Mouse (Mus musculus) kidney, embryonic 15.5 days (tissue): ENCODE data around the gene Gm28043. TPM values are rescaled to one million over a fixed set of nuclear protein-coding genes. Genes with fewer than 3 reads are reported as not detected.
"Not testable (repeated sequence)": the region's sequence is repeated elsewhere in the genome, so short reads cannot be mapped to it uniquely, and the experiment has no call there.

Experiments used
- ATAC-seq: fragments of 200-750 bp; cut with Nextera tagmentation; replicated peaks from 2 replicates; pipeline ENCODE4 v1.8.0; 2017; ENCODE audit warnings: moderate TSS enrichment; ENCODE audit not compliant: low FRiP score
- H3K27ac ChIP-seq: fragments of 300-500 bp; sonication (generic); 2 replicates; pipeline ENCODE4 v1.5.1; 2015; ENCODE audit warnings: mild to moderate bottlenecking, inconsistent platforms
- H3K27me3 ChIP-seq: fragments of 300-500 bp; sonication (generic); 2 replicates; pipeline ENCODE4 v1.6.1; 2015; ENCODE audit warnings: inconsistent platforms
- H3K36me3 ChIP-seq: fragments of 300-500 bp; sonication (generic); 2 replicates; pipeline ENCODE4 v1.6.1; 2015; ENCODE audit warnings: inconsistent platforms
- H3K4me1 ChIP-seq: fragments of 300-500 bp; sonication (generic); 2 replicates; pipeline ENCODE4 v1.6.1; 2015; ENCODE audit warnings: inconsistent platforms
- H3K4me2 ChIP-seq: fragments of 300-500 bp; sonication (generic); 2 replicates; pipeline ENCODE4 v1.6.1; 2015; ENCODE audit warnings: moderate library complexity, mild to moderate bottlenecking, inconsistent platforms
- H3K4me3 ChIP-seq: fragments of 300-500 bp; sonication (generic); replicated peaks from 2 replicates; pipeline ENCODE4 v1.5.1; 2015; ENCODE audit warnings: mild to moderate bottlenecking, inconsistent platforms
- H3K9ac ChIP-seq: fragments of 300-500 bp; sonication (generic); 2 replicates; pipeline ENCODE4 v1.6.1; 2015; ENCODE audit warnings: mild to moderate bottlenecking, inconsistent platforms
- H3K9me3 ChIP-seq: fragments of 300-500 bp; sonication (generic); replicated peaks from 2 replicates; pipeline ENCODE4 v1.6.1; 2016; ENCODE audit warnings: inconsistent platforms
- WGBS: fragments of 180-500 bp; shearing (Covaris S2); methylation state at CpG from one replicate; pipeline ENCODE4 v1.1.7; 2015; ENCODE audit warnings: mixed read lengths; 5-methylcytosine and 5-hydroxymethylcytosine counted together
- polyA plus RNA-seq: library from polyadenylated mRNA; unstranded; fragments of >200 nt; fragmentation: Nextera tagmentation; extraction: Ambion mirVana; gene quantifications from 2 replicates; pipeline ENCODE4 v1.2.1, GENCODE M21; 2015

Gene Gm28043
- polyA plus RNA-seq, 1 experiment from 2014 or later, result 2.8 TPM

DNA sequence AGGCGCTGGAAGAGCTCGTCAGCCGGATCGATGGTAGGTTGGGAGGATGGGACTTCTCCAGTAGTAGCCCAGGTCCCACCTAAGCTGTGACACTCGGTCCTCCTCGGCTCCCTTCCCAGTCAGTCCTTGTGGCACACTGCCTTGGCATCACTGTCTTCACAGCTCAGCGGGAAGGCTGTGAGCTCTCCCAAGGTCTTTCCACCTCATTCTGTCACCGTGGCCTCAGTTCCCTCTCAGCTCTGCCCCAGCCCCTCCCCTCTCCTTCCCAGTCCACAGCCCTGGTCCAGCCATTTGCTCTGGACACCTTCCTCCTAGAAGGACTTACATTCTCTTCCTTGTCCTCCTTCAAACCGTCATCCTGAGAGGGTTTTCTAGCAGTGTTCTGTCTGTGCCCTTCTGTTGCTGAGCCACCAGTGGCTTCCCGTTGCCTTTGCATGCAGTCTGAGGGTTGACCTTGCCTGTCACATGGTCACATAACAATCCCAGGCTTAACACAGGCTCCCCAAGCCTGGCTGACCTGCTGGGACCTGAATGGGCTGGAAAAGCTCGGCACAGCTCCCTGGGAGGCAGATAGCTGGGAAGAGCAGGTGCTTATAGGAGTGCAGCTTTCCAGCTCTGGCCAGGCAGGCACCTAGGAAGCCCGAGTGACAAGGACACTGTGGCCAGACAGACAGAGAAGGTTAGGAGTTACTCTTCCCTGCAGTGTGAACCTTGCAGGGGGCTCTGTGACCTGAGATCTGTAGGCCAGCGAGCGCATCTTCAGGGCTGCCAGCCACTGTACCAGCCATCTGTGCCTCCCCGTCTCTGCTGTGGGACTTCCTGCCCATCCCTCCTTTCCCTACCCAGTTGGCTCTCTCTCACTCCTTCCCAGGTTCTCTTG lies 18.5 kb upstream of the Gm28043 start:
- no peak overlapping the region for H3K27ac ChIP-seq
- H3K4me3 ChIP-seq, result no peak overlapping the region
- 0 out of 2 replicates have a peak, but pooled peaks cover 4% of the 10 kb centered on the region for H3K4me1 ChIP-seq
- no peaks in the 10 kb centered on the region for H3K9me3 ChIP-seq
- no peak overlapping the region for H3K4me2 ChIP-seq
- no peak for ATAC-seq
- H3K9ac ChIP-seq, result no peak overlapping the region
- peaks cover 55% of the 10 kb centered on the region for H3K36me3 ChIP-seq
- 79% methylated on average over 15 of the region's 15 CpGs for WGBS
- no peaks in the 10 kb centered on the region for H3K27me3 ChIP-seq

DNA sequence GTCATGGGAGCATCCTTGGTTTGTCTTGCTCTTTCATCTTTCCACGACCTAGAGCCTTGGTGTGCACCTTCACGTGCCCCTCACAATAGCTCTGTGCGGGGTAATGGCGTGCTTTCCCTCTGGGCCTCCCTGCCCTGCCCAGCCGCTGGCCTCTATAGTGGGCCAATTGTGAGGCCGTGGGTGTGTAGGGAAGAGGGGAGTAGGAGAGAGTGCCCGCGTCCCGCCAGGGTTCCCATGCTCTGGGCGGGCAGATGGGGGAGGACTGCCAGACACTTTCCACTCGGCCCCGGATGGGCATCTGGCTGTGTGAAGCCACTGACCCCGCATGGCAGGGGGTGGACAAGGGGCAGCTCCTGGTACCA lies 17.9 kb upstream of the Gm28043 start:
- Histone ChIP-seq H3K9ac (no peak overlapping the region), H3K4me1 (0 out of 2 replicates have a peak, but pooled peaks cover 4% of the 10 kb centered on the region), H3K9me3 (no peaks in the 10 kb centered on the region), H3K36me3 (peaks cover 58% of the 10 kb centered on the region), H3K4me3 (no peak overlapping the region), H3K27me3 (no peaks in the 10 kb centered on the region), H3K27ac (no peak overlapping the region), H3K4me2 (no peak overlapping the region)
- WGBS, result 78% methylated on average over 13 of the region's 13 CpGs
- ATAC-seq, result no peak

DNA sequence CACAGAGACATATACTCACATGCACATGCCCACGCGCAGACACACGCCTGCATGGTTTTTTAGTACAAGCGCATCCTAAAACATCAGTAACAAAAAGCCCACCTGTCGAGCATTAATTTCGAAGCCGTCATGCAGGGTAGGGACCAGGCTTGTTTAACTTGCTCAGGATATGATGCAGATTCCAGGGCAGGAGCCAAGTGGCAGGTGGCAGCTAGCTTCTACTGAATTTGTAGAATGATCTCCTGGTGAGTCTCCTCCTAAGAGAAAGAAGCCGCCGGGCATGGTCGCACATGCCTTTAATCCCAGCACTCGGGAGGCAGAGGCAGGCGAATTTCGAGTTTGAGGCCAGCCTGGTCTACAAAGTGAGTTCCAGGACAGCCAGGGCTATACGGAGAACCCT lies 15.6 kb upstream of the Gm28043 start:
- ATAC-seq, result no peak
- Histone ChIP-seq H3K36me3 (peaks cover 72% of the 10 kb centered on the region), H3K4me3 (no peak overlapping the region), H3K9me3 (no peaks in the 10 kb centered on the region), H3K9ac (no peak overlapping the region), H3K27ac (no peak overlapping the region), H3K4me2 (no peak overlapping the region), H3K27me3 (no peaks in the 10 kb centered on the region), H3K4me1 (0 out of 2 replicates have a peak, but pooled peaks cover 4% of the 10 kb centered on the region)
- 95% methylated on average over 14 of the region's 14 CpGs for WGBS

DNA sequence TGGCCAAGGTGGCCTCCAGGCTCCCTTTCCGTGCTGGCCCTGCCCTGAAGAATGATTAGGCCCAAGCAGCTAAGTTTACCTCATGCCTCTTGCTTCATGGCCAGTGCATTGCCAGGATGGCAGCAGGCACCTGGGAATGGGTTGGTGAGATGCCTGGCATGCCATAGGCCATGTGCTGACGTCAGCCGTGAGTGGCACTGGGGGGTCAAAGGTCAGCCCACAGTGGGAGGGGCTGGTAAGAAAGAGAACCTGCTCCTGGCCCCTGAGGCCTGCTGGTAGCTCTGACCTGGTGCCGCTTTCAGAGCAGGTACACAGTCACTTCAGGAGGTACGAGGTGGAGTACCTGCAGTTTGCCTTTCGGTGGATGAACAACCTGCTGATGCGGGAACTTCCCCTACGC lies 15.1 kb upstream of the Gm28043 start:
- H3K9me3 ChIP-seq, result no peaks in the 10 kb centered on the region
- WGBS, result 86% methylated on average over 8 of the region's 8 CpGs

DNA sequence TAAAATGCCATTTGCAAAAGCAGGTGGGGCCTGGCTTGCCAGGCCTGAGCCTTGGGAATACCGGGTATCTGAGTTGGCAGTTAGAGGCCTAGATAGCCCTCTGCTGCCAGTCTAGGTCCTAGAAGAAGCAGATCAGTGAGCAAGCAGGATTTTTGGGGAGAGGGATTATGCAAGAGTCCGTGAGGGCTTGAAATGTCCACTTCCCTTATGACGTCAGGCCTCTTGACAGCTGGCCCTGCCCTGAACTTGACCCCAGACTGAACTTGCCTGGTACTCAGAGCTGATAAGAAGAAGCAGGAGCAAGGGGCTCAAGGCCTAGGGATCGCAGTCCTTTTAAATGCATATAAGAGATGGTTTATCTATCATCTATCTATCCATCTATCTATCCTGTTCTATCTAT lies 13.3 kb upstream of the Gm28043 start:
- WGBS, result 73% methylated on average over 4 of the region's 4 CpGs
- no peaks in the 10 kb centered on the region for H3K9me3 ChIP-seq
- ATAC-seq, result no peak

More for the DNA sequence above, 15.1 kb upstream of the Gm28043 start:
- Histone ChIP-seq H3K36me3 (peaks cover 73% of the 10 kb centered on the region), H3K4me1 (0 out of 2 replicates have a peak, but pooled peaks cover 4% of the 10 kb centered on the region), H3K4me2 (no peak overlapping the region), H3K27ac (no peak overlapping the region), H3K9ac (no peak overlapping the region), H3K4me3 (no peak overlapping the region), H3K27me3 (no peaks in the 10 kb centered on the region)
- ATAC-seq, result no peak

DNA sequence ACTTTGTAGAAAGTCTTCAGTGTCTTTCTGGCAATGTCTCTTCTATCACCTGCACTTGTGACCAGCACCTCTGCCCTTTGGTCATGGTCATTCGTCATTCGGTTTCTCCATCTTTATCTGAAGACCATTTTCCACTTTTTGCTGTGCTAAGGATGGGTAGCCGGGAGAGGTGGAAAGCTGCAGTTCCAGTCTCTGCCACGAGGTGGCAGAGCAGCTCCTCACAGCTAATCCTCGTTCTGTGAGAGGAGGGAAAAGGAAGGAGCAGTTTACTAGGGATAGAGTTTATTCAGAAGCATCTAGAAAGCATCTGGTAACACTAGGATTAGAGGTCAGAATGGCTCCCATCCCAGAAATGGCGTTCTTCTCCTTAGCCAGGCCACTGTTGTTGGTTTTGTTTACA lies 11.4 kb upstream of the Gm28043 start:
- Histone ChIP-seq H3K27me3 (no peaks in the 10 kb centered on the region), H3K4me3 (no peak overlapping the region), H3K36me3 (peaks cover 61% of the 10 kb centered on the region), H3K27ac (no peak overlapping the region), H3K4me1 (0 out of 2 replicates have a peak, but pooled peaks cover 7% of the 10 kb centered on the region), H3K9me3 (no peaks in the 10 kb centered on the region), H3K9ac (no peak overlapping the region), H3K4me2 (no peak overlapping the region)
- WGBS, result 23% methylated on average over 6 of the region's 6 CpGs
- ATAC-seq, result no peak

More for the DNA sequence above, 13.3 kb upstream of the Gm28043 start:
- Histone ChIP-seq H3K4me3 (no peak overlapping the region), H3K4me1 (0 out of 2 replicates have a peak, but pooled peaks cover 7% of the 10 kb centered on the region), H3K36me3 (peaks cover 65% of the 10 kb centered on the region), H3K27me3 (no peaks in the 10 kb centered on the region), H3K4me2 (no peak overlapping the region), H3K27ac (no peak overlapping the region), H3K9ac (no peak overlapping the region)

DNA sequence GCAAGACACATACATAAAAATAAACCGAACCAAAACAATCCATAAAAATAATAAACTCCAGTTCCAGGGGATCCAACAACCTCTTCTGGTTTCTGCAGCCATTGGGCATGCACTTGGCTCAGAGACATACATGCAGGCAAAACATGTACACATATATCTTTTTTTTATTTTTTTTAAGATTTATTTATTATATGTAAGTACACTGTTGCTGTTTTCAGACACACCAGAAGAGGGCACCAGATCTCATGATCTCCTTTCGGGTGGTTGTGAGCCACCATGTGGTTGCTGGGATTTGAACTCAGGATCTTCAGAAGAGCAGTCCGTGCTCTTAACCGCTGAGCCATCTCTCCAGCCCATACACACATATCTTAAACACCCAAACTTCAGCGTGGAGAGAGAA lies 1.2 kb upstream of the Gm28043 start:
- ATAC-seq, H3K27me3 ChIP-seq, H3K4me2 ChIP-seq: not testable (repeated sequence)

DNA sequence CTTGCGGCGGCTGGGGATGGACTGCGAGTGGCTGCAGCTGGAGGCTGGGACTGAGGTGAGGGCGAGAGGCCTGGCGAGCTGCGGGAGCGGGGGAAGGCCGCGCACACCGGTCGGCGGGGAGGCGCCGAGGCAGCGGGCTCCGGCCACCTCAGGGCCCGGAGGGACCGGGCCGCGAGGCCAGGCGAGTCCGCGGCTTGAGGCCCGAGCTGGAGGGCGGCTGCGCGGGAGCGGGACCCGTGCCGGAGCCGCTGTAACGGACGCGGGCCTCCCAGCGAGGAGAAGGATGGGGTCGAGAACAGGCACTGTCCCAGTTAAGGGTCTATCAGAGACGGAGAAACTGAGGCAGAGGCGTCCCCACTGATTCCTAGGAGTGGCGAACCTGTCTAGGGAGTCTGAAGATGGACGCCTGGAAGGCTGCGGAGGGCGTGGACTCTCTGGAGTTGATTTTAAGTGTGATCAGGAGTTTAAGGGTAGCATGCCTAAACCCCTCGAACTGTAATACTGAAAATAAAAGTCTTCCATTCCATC lies 412 bp downstream of the Gm28043 start:
- peak overlapping the region; percentile 97 for H3K27ac ChIP-seq
- H3K36me3 ChIP-seq, result peaks cover 17% of the 10 kb centered on the region
- H3K9me3 ChIP-seq, result no peaks in the 10 kb centered on the region
- peak overlapping the region; percentile 94 for H3K9ac ChIP-seq
- WGBS, result under 1% methylated on average over 33 of the region's 43 CpGs
- peaks cover 34% of the 10 kb centered on the region for H3K4me1 ChIP-seq
- H3K27me3 ChIP-seq, result no peaks in the 10 kb centered on the region
- peak; percentile 77 for ATAC-seq
- H3K4me2 ChIP-seq, result peak overlapping the region; percentile 82
- H3K4me3 ChIP-seq, result peak overlapping the region; percentile 83

More for the DNA sequence above, 1.2 kb upstream of the Gm28043 start:
- H3K4me1 ChIP-seq, result peaks cover 34% of the 10 kb centered on the region
- H3K9me3 ChIP-seq, H3K9ac ChIP-seq, H3K4me3 ChIP-seq, H3K27ac ChIP-seq, H3K36me3 ChIP-seq: not testable (repeated sequence)
- 87% methylated on average over 5 of the region's 5 CpGs for WGBS

DNA sequence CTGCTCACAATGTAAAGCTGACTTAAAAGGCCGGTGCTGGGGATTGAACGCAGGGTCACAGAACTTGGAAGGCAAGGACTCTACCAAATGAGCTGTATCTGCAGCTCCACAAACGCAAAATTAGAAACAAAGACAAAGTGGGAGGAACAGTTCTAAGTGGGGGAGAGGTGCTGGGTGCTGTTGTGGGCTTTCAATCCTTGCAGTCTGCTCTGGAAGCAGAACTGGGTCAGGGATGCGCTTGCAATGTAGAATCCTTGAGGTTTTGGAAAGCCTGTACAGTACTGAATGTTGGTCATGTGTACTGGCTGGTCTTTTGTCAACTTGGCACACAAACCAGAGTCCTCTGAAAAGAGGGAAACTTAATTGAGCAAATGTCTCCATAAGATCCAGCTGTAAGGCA lies 940 bp downstream of the Gm28043 start:
- H3K4me2 ChIP-seq, result peak overlapping the region; percentile 82
- ATAC-seq, result no peak
- peaks cover 34% of the 10 kb centered on the region for H3K4me1 ChIP-seq
- H3K9ac ChIP-seq, result peak overlapping the region; percentile 94
- H3K4me3 ChIP-seq, result peak overlapping the region; percentile 83
- WGBS, result 8% methylated on average over 4 of the region's 4 CpGs
- H3K36me3 ChIP-seq, result peaks cover 20% of the 10 kb centered on the region
- H3K27me3 ChIP-seq, result no peaks in the 10 kb centered on the region
- no peaks in the 10 kb centered on the region for H3K9me3 ChIP-seq
- H3K27ac ChIP-seq, result peak overlapping the region; percentile 97

DNA sequence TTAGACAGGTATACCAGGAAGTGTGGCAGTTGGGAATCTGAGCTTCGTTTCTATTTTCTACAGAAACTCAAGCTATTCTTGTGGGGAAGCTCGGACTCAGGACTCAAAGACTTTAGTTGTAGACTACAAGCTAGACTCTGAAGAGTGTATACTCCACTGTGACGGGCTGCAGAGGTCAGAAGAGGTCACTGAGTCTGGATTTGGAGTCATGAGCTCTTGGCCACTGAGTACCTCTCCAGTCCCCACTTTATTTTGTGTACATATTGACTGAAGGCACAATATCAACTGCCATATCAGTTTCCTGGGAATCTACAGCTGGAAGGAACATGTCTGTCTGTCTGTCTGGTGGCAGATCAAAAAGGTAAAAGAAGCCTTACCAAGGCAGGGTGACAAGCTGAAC lies 4.6 kb downstream of the Gm28043 start:
- 83% methylated on average over 3 of the region's 3 CpGs for WGBS
- Histone ChIP-seq H3K27me3 (no peaks in the 10 kb centered on the region), H3K9me3 (no peaks in the 10 kb centered on the region), H3K27ac (no peak overlapping the region), H3K4me1 (peaks cover 27% of the 10 kb centered on the region), H3K36me3 (peaks cover 56% of the 10 kb centered on the region), H3K4me2 (no peak overlapping the region), H3K4me3 (no peak overlapping the region), H3K9ac (no peak overlapping the region)
- ATAC-seq, result no peak

DNA sequence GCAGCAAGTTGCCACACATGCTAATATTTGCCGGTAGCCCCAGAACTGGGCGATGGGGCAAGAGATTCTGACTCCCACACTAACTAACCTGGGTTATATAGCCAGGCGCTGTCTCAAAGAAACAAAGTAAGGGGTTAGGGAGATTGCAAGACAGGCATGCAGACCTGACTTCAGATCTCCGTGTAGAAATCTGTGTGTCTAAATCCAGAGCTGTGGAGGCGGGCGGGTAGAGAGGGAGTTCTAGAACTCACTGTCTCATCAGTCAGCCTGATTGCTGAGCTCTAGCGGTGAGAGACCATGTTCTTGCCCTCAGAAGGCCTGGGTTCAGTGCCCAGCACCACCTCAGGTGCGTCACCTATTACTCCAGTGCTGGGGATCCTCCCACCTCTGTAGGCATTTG lies 8.8 kb downstream of the Gm28043 start:
- Histone ChIP-seq H3K4me3 (no peak overlapping the region), H3K9ac (no peak overlapping the region), H3K27ac (no peak overlapping the region), H3K4me2 (no peak overlapping the region), H3K4me1 (no peaks in the 10 kb centered on the region), H3K27me3 (no peaks in the 10 kb centered on the region), H3K36me3 (peaks cover 97% of the 10 kb centered on the region), H3K9me3 (no peaks in the 10 kb centered on the region)
- 97% methylated on average over 8 of the region's 8 CpGs for WGBS
- ATAC-seq, result no peak

DNA sequence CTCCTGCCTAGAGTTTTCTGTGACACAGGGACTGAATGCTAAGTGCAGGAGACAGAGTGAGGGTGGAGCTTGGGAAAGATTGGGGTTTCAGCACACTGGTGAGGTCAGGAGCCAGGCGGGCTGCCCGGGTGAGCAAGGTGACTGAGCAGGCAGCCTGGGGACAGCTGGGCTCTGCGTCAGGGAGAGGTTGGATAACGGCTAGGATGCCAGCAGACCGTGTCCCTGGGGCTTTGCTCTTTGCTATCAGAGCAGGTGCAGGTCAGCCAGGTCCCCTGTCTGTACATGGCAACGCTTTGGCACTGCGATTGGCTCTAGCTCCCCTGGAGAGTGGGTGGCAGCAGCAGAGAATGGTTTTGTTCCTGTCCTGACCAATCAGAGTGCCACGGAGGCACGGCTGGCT lies 12.6 kb downstream of the Gm28043 start:
- Histone ChIP-seq H3K36me3 (peaks cover 99% of the 10 kb centered on the region), H3K27ac (no peak overlapping the region), H3K4me1 (no peaks in the 10 kb centered on the region)

More for the DNA sequence above, 12.6 kb downstream of the Gm28043 start:
- Histone ChIP-seq H3K4me3 (no peak overlapping the region), H3K27me3 (no peaks in the 10 kb centered on the region), H3K9me3 (no peaks in the 10 kb centered on the region), H3K4me2 (no peak overlapping the region), H3K9ac (no peak overlapping the region)
- 73% methylated on average over 9 of the region's 9 CpGs for WGBS
- no peak for ATAC-seq
